Mouse (Mus musculus): ENCODE results near the gene Eva1a.
A peak's percentile ranks its signal among the peaks of the same experiment; 100 is the strongest.

- TF ChIP-seq CTCF (IDR thresholded peaks at IDR 0.05; ENCODE audit: extremely low read depth, insufficient read depth, low read length) (no peak), POLR2A (IDR thresholded peaks at IDR 0.05; ENCODE audit: extremely low read depth, insufficient read depth, low read length) (0 out of 2 replicates have a peak, but pooled peaks have one; percentile 24)
Measured at GRCm38 (mm10) chr6:82041488-82042295, 849 bp downstream of the Eva1a start.

Measured in cortical plate, adult 2 months (tissue).